Mouse (Mus musculus): ENCODE measurements around the gene Fbf1. TPM values are rescaled to one million over a fixed set of nuclear protein-coding genes. Genes with fewer than 3 reads are reported as not detected.
"Not testable (repeated sequence)": the region's sequence is repeated elsewhere in the genome, so short reads cannot be mapped to it uniquely, and the experiment has no call there.

The Fbf1 gene
- polyA plus RNA-seq, 1 experiment: 24.0 TPM

GRCm38 (mm10) chr11:116096213-116097108, 71.5 kb downstream of the Fbf1 start:
- peak; percentile 29 for DNase-seq
- TF ChIP-seq CTCF (conservative IDR thresholded peaks at IDR 0.05; ENCODE audit: insufficient read depth, insufficient read length, low read depth, low read length) (peak; percentile 54), POLR2A (IDR thresholded peaks at IDR 0.05; ENCODE audit: low read depth, low read length) (no peak)

DNA sequence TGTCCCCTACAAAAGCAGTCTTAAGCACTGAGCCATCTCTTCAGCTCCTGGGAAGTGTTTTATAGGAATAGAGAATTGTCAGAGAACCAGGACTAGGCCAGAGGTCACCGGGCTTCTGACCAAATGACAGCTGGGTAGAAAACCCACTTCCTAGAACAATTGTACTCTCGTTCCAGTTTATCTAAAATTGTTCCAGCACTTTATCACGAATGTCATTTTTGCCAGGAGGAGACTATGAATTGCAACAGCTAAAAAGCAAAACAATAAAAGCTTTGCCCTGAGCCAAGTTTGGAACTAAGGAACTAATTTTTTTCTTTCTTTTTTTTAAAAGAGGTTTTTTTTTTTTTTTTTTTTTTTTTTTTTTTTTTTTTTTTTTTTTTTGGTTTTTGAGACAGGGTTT, 72.4 kb downstream of the Fbf1 start:
- no peak for TF ChIP-seq POLR2A (IDR thresholded peaks at IDR 0.05; ENCODE audit: low read depth, low read length)
- no peak for TF ChIP-seq CTCF (conservative IDR thresholded peaks at IDR 0.05; ENCODE audit: insufficient read depth, insufficient read length, low read depth, low read length)
- peak; percentile 92 for DNase-seq
- H3K36me3 ChIP-seq (ENCODE audit: control insufficient read depth, insufficient read depth, low read length): no peaks in the 10 kb centered on the region
- no peaks in the 10 kb centered on the region for H3K27me3 ChIP-seq (replicated peaks; ENCODE audit: control insufficient read depth, insufficient read depth, low read length)
- peak overlapping the region; percentile 62 for H3K27ac ChIP-seq (ENCODE audit: insufficient read depth, low read depth, low read length)
- 46% methylated on average over 3 of the region's 3 CpGs for WGBS
- H3K4me1 ChIP-seq (ENCODE audit: control insufficient read depth, insufficient read depth, low read length): peaks cover 16% of the 10 kb centered on the region
- H3K4me3 ChIP-seq (ENCODE audit: insufficient read depth, low read depth, low read length): no peak overlapping the region

More at GRCm38 (mm10) chr11:116096213-116097108, 71.5 kb downstream of the Fbf1 start:
- H3K27ac ChIP-seq (ENCODE audit: insufficient read depth, low read depth, low read length): no peak overlapping the region
- H3K4me3 ChIP-seq (ENCODE audit: insufficient read depth, low read depth, low read length): no peak overlapping the region
- peaks cover 24% of the 10 kb centered on the region for H3K4me1 ChIP-seq (ENCODE audit: control insufficient read depth, insufficient read depth, low read length)
- no peaks in the 10 kb centered on the region for H3K36me3 ChIP-seq (ENCODE audit: control insufficient read depth, insufficient read depth, low read length)
- H3K27me3 ChIP-seq (replicated peaks; ENCODE audit: control insufficient read depth, insufficient read depth, low read length): no peaks in the 10 kb centered on the region
- WGBS: 84% methylated on average over 5 of the region's 5 CpGs

DNA sequence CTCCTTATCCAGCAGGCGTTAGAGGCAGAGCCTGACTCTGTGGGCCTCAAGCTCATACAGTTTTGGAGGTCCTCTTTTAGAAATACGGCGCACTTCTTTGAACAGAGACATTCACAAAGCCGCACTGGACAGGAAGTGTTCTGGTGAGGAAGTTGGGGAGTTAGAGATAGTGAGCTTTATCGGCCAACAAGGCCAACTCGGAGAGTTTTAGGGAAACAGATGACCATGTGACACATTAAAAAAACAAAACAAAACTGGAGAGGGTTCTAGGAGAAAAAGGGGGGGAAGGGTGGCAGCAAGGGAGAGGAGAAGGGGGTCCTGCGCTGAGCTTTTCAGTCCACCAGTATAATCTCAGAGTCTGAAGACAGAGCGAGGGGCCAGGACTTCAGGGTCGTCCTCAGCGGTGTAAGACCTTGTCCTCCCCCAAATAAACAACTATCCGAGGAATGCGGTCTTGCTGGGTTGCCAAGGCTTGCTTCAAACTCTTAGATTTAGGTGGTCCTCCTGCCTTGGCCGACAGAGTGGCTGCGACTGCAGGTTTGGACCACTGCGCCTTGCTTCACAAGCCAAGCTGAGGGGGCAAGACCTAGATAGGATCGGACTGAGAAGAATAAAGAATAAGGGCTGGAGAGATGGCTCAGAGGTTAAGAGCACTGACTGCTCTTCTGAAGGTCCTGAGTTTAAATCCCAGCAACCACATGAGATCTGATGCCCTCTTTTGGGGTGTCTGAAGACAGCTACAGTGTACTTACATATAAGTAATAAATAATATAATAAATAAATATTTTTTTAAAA, 74.0 kb downstream of the Fbf1 start:
- Histone ChIP-seq H3K27me3 (replicated peaks; ENCODE audit: control insufficient read depth, insufficient read depth, low read length) (no peaks in the 10 kb centered on the region), H3K4me3 (ENCODE audit: insufficient read depth, low read depth, low read length) (no peak overlapping the region), H3K36me3 (ENCODE audit: control insufficient read depth, insufficient read depth, low read length) (no peaks in the 10 kb centered on the region), H3K27ac (ENCODE audit: insufficient read depth, low read depth, low read length) (peak overlapping the region; percentile 76), H3K4me1 (ENCODE audit: control insufficient read depth, insufficient read depth, low read length) (peaks cover 10% of the 10 kb centered on the region; the same call in 1 of the 2 replicates)
- no peak for TF ChIP-seq POLR2A (IDR thresholded peaks at IDR 0.05; ENCODE audit: low read depth, low read length)
- no peak for TF ChIP-seq CTCF (conservative IDR thresholded peaks at IDR 0.05; ENCODE audit: insufficient read depth, insufficient read length, low read depth, low read length)
- DNase-seq: peak; percentile 60
- WGBS: 48% methylated on average over 16 of the region's 16 CpGs

DNA sequence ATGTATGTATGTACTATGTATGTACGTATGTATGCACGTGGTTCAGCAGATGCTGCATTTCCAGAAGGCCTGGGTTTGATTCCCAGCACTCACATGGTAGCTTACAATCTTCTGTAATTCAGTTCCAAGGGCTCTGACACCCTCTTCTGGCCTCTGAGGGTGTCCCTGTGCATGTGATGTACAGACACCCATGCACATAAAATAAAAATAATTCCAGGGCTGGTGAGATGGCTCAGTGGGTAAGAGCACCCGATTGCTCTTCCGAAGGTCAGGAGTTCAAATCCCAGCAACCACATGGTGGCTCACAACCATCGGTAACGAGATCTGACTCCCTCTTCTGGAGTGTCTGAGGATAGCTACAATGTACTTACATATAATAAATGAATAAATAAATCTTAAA, 75.0 kb downstream of the Fbf1 start:
- not testable (repeated sequence) for H3K36me3 ChIP-seq (ENCODE audit: control insufficient read depth, insufficient read depth, low read length); H3K27ac ChIP-seq (ENCODE audit: insufficient read depth, low read depth, low read length)
- WGBS: 86% methylated on average over 6 of the region's 6 CpGs

More for the DNA sequence above, 75.0 kb downstream of the Fbf1 start:
- H3K4me3 ChIP-seq (ENCODE audit: insufficient read depth, low read depth, low read length); DNase-seq; H3K27me3 ChIP-seq (replicated peaks; ENCODE audit: control insufficient read depth, insufficient read depth, low read length); H3K4me1 ChIP-seq (ENCODE audit: control insufficient read depth, insufficient read depth, low read length): not testable (repeated sequence)

Other genes starting within 250 kb of the Fbf1 start
- gene Sap30bp, start 234.9 kb downstream of the Fbf1 start, polyA plus RNA-seq (2012; rRNA removed): 20.5 and 24.1 TPM in 2 replicates
- 16.9 and 18.8 TPM in 2 replicates for gene Recql5, start 234.7 kb downstream of the Fbf1 start, polyA plus RNA-seq (2012; rRNA removed)
- gene Itgb4, start 193.5 kb downstream of the Fbf1 start, polyA plus RNA-seq (2012; rRNA removed): 5.1 and 5.3 TPM in 2 replicates
- gene Galk1, start 155.4 kb downstream of the Fbf1 start, polyA plus RNA-seq (2012; rRNA removed): 83.2 and 87.9 TPM in 2 replicates
- 135 and 150 TPM in 2 replicates for gene H3f3b, start 140.2 kb downstream of the Fbf1 start, polyA plus RNA-seq (2012; rRNA removed)
- 22.1 and 28.1 TPM in 2 replicates for gene Unk, start 137.8 kb downstream of the Fbf1 start, polyA plus RNA-seq (2012; rRNA removed)
- 1.1 and 2.4 TPM in 2 replicates for gene Unc13d, start 90.2 kb downstream of the Fbf1 start, polyA plus RNA-seq (2012; rRNA removed)
- 391 and 392 TPM in 2 replicates for gene Wbp2, start 81.2 kb downstream of the Fbf1 start, polyA plus RNA-seq (2012; rRNA removed)
- 34.9 and 39.6 TPM in 2 replicates for gene Trim47, start 41.0 kb downstream of the Fbf1 start, polyA plus RNA-seq (2012; rRNA removed)
- gene Trim65, start 37.0 kb downstream of the Fbf1 start, polyA plus RNA-seq (2012; rRNA removed): 9.5 and 9.6 TPM in 2 replicates
- 69.9 and 70.7 TPM in 2 replicates for gene Mrpl38, start 29.3 kb downstream of the Fbf1 start, polyA plus RNA-seq (2012; rRNA removed)
- 20.1 and 21.0 TPM in 2 replicates for gene Ten1, start 30.7 kb upstream of the Fbf1 start, polyA plus RNA-seq (2012; rRNA removed)
- gene Acox1, start 30.9 kb upstream of the Fbf1 start, polyA plus RNA-seq (2012; rRNA removed): 251 and 265 TPM in 2 replicates
- gene Evpl, start 69.9 kb upstream of the Fbf1 start, polyA plus RNA-seq (2012; rRNA removed): 6.8 and 7.1 TPM in 2 replicates
- 53.7 and 53.8 TPM in 2 replicates for gene Srp68, start 106.1 kb upstream of the Fbf1 start, polyA plus RNA-seq (2012; rRNA removed)
- 3.3 and 5.3 TPM in 2 replicates for gene Galr2, start 112.8 kb upstream of the Fbf1 start, polyA plus RNA-seq (2012; rRNA removed)
- 33.2 and 33.5 TPM in 2 replicates for gene Exoc7, start 139.1 kb upstream of the Fbf1 start, polyA plus RNA-seq (2012; rRNA removed)
- gene Foxj1, start 167.2 kb upstream of the Fbf1 start, polyA plus RNA-seq (2012; rRNA removed): 0.80 and 1.0 TPM in 2 replicates
- 2.5 and 2.9 TPM in 2 replicates for gene Rnf157, start 244.9 kb upstream of the Fbf1 start, polyA plus RNA-seq (2012; rRNA removed)

Measured in kidney, adult 2 months (tissue).